Mouse (Mus musculus): Measurements from ENCODE around the gene Yme1l1.

DNA sequence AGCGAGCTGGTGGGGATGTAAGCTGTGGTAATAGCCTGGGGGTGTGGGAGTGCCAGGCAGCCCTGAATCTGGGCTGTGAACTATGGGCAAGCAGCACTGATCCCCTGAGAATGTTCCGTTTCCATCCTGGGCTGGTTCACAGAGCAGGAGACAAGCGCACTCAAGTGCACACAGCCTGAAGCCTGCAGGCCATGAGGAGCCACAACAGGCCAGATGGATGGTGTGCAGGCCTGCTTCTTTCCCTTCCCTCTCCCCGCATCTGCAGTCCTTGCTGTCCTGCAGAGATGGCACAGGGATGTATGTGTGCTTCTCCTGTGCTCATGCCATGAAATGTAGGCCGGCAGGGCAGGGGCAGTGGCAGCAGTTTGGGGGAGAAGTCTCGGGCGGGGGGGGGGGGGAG, 69.0 kb downstream of the Yme1l1 start:
- TF ChIP-seq MAX (IDR thresholded peaks at IDR 0.05; ENCODE audit: low read length) (no peak), POLR2A (IDR thresholded peaks at IDR 0.05; ENCODE audit: low read depth, low read length) (no peak), CTCF (conservative IDR thresholded peaks at IDR 0.05 in 1 of 2, IDR thresholded peaks at IDR 0.05 in 1 of 2; ENCODE audit: low read depth in 2 of 2, low read length in 2 of 2) (no peak), ZC3H11A (IDR thresholded peaks at IDR 0.05; ENCODE audit: low read depth, low read length) (no peak), NRF1 (IDR thresholded peaks at IDR 0.05; ENCODE audit: low read depth, low read length) (no peak), MAZ (IDR thresholded peaks at IDR 0.05; ENCODE audit: low read depth, low read length) (no peak), ETS1 (conservative IDR thresholded peaks at IDR 0.05; ENCODE audit: low read depth, low read length) (no peak), MXI1 (IDR thresholded peaks at IDR 0.05; ENCODE audit: low read depth, low read length) (no peak), NELFE (IDR thresholded peaks at IDR 0.05; ENCODE audit: low read depth, low read length) (no peak)
